Mouse (Mus musculus): ENCODE results near the gene Serpina3c.

- no peak for TF ChIP-seq CTCF (conservative IDR thresholded peaks at IDR 0.05 in 1 of 2, IDR thresholded peaks at IDR 0.05 in 1 of 2; ENCODE audit: low read depth in 2 of 2, low read length in 2 of 2)
- TF ChIP-seq MXI1 (IDR thresholded peaks at IDR 0.05; ENCODE audit: low read depth, low read length): no peak
- TF ChIP-seq POLR2A (IDR thresholded peaks at IDR 0.05; ENCODE audit: low read depth, low read length): no peak
- TF ChIP-seq E2F4 (IDR thresholded peaks at IDR 0.05; ENCODE audit: insufficient replicate concordance, low read depth, low read length): no peak
These were observed 47.8 kb downstream of the Serpina3c start for GRCm38 (mm10) chr12:104105847-104106246.

Data from CH12.LX (cell line).